Mouse (Mus musculus): ENCODE data around the gene Igfn1.

GRCm38 (mm10) chr1:135945711-135946110 is 60.4 kb downstream of the Igfn1 start:
- TF ChIP-seq GATA1 (IDR thresholded peaks at IDR 0.05; ENCODE audit: low read length) = no peak
- TF ChIP-seq TAL1 (IDR thresholded peaks at IDR 0.05; ENCODE audit: low read length) = no peak

Measured in erythroblast, embryonic 14.5 days (primary cell).